Mouse (Mus musculus) cerebellum, adult 2 months (tissue): Measurements from ENCODE around the gene Ccdc141. TPM values are rescaled to one million over a fixed set of nuclear protein-coding genes. Genes with fewer than 3 reads are reported as not detected.
A peak's percentile ranks its signal among the peaks of the same experiment; 100 is the strongest.

ENCODE experiments used
- DNase-seq, 2 experiments: peaks; one replicate each; pipeline ENCODE4 v3.0.0; 2021
- H3K27ac ChIP-seq: fragments of 200-500 bp; 2 replicates; pipeline ENCODE4 v1.5.1; 2012; ENCODE audit warnings: low read length, control low read depth, inconsistent platforms; ENCODE audit not compliant: insufficient read depth
- H3K27me3 ChIP-seq: fragments of 200-500 bp; 2 replicates; pipeline ENCODE4 v1.6.1; 2012; ENCODE audit warnings: inconsistent platforms, mild to moderate bottlenecking, low read length, moderate library complexity; ENCODE audit not compliant: control insufficient read depth, insufficient read depth
- H3K4me1 ChIP-seq: fragments of 200-500 bp; 2 replicates; pipeline ENCODE4 v1.6.1; 2011; ENCODE audit warnings: low read length; ENCODE audit not compliant: control insufficient read depth, insufficient read depth
- H3K4me3 ChIP-seq: fragments of 200-500 bp; replicated peaks from 2 replicates; pipeline ENCODE3; 2011; ENCODE audit warnings: mild to moderate bottlenecking, low read depth, low read length, control low read depth; ENCODE audit not compliant: insufficient read depth
- CTCF ChIP-seq: fragments of 200-500 bp; IDR thresholded peaks from 2 replicates; pipeline ENCODE4 v1.5.1; 2011; ENCODE audit warnings: low read depth, mild to moderate bottlenecking, control low read depth, low read length, moderate library complexity, borderline replicate concordance; ENCODE audit not compliant: insufficient read depth
- POLR2A ChIP-seq: fragments of 200-500 bp; IDR thresholded peaks from 2 replicates; pipeline ENCODE4 v1.6.1; 2011; ENCODE audit warnings: low read length, control low read depth, borderline replicate concordance; ENCODE audit not compliant: insufficient read depth
- WGBS: fragments of 180-500 bp; shearing (Covaris S2); methylation state at CpG from one replicate; pipeline ENCODE4 v1.1.7; 2018; 5-methylcytosine and 5-hydroxymethylcytosine counted together
- polyA plus RNA-seq: library from polyadenylated mRNA; depleted of rRNA; stranded (reverse); fragments of >200 nt; gene quantifications from 2 replicates; pipeline ENCODE4 v1.2.3, GENCODE M21; 2012

Ccdc141 gene
- polyA plus RNA-seq, 1 experiment: 9.7 TPM

DNA sequence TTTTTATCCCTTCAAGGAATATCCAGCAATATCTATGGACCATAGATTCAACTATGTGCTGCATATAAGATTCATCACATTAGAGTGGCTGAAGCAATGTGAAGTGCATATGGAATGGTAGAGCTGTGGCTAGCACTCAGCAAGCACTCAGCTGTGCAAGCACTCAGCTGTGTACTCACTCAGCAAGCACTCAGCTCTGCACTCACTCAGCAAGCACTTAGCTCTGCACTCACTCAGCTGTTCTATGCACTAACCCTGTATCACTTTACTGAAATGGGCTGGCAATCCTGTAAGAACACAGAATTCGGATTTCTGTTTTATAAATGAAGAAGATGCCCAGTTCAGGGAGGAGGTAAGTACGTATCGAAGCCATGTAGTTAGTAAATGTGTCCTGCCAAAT, 89.8 kb downstream of the Ccdc141 start:
- H3K27ac ChIP-seq: no peak overlapping the region
- no peak for DNase-seq
- no peak for TF ChIP-seq POLR2A
- no peaks in the 10 kb centered on the region for H3K4me1 ChIP-seq
- WGBS: 95% methylated on average over 3 of the region's 3 CpGs
- H3K4me3 ChIP-seq: no peak overlapping the region
- no peaks in the 10 kb centered on the region for H3K27me3 ChIP-seq

DNA sequence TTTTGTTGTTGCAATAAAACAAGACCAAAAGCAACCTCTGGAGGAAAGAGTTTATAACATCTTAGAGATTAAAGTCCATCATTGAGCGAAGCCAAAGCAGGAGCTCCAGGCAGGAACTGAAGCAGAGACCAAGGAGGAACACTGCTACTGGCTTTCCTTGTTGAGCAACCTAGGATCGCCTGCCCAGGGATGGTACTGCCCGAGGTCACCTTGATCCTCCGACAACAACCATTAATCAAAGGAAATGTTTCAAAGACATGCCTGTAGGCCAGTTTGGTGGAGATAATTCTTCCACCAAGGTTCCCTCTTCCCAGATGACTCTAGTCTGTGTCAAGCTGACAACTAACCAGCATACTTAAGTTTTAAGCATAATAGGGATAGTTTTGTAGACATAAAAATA, 91.7 kb downstream of the Ccdc141 start:
- H3K4me1 ChIP-seq: no peaks in the 10 kb centered on the region
- H3K27ac ChIP-seq: no peak overlapping the region
- no peak overlapping the region for H3K4me3 ChIP-seq
- H3K27me3 ChIP-seq: no peaks in the 10 kb centered on the region
- TF ChIP-seq CTCF (no peak), POLR2A (no peak)
- DNase-seq: no peak
- 94% methylated on average over 4 of the region's 4 CpGs for WGBS

DNA sequence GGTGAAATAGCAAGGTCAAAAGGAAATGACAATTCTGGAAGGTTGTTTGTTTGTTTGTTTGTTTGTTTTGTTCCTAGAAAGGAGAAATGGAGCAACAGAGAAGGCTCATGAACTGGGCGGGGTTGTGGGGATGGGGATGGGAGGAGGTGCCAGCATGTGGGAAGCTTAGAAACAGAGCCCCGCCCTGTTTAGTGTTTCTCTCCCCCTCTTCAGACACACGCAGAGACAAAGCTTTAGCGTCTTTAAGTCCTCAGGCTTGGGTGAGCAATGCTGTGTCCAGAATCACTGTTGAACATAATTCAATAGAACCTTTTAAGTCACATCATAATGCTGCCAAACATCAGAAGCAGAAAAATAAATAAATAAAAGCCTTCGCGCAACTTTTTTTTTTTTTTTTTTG, 96.1 kb downstream of the Ccdc141 start:
- Histone ChIP-seq H3K27me3 (no peaks in the 10 kb centered on the region), H3K4me3 (no peak overlapping the region), H3K4me1 (no peaks in the 10 kb centered on the region), H3K27ac (no peak overlapping the region)
- TF ChIP-seq CTCF: no peak
- no peak for TF ChIP-seq POLR2A
- WGBS: 44% methylated on average over 6 of the region's 6 CpGs
- no peak for DNase-seq

DNA sequence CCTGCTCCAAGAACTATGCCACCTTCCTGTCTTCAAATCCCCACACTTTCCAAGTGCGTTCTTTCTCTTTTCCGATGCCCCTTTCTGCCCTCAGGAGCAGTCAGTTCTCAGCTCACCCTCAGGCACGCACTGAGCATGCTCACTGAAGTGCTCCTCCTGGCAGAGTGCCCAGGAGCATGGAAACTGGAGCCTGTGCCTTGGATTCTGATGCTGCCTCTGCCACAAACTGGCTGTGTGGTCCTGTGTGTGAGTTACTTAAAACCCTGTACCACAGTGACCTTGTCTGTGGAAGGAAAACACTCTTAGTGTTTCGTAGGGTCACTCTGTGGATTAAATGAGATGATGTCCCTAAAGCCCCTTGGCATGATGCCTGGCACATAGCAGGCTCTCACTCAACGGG, 96.5 kb downstream of the Ccdc141 start:
- H3K27me3 ChIP-seq: no peaks in the 10 kb centered on the region
- H3K4me3 ChIP-seq: no peak overlapping the region
- DNase-seq: peak; percentile 57 to 59
- no peaks in the 10 kb centered on the region for H3K4me1 ChIP-seq
- no peak for TF ChIP-seq POLR2A
- WGBS: 34% methylated on average over 5 of the region's 5 CpGs
- no peak overlapping the region for H3K27ac ChIP-seq

DNA sequence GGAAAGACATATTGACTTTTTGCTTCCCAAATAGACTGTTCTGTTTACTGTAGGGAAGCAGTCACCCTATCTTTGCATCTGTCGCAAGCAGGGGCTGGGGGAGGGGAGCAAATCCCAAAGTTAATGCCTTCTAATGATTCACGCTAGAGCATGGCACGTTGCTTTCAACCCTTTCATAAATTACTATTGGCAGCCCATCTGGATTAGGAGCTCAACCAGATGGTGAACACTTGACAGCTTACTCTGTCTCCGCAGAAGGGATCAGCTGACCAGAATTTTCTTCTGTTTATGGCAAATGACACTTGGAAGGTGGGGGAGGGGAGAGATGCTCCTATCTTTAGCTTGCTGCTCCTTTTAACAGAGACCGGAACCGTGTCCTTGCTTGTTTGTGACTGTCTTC, 105.1 kb downstream of the Ccdc141 start:
- Histone ChIP-seq H3K4me1 (no peaks in the 10 kb centered on the region), H3K27ac (no peak overlapping the region), H3K27me3 (no peaks in the 10 kb centered on the region), H3K4me3 (no peak overlapping the region)
- 42% methylated on average over 6 of the region's 6 CpGs for WGBS
- TF ChIP-seq CTCF (no peak), POLR2A (no peak)
- DNase-seq: no peak

DNA sequence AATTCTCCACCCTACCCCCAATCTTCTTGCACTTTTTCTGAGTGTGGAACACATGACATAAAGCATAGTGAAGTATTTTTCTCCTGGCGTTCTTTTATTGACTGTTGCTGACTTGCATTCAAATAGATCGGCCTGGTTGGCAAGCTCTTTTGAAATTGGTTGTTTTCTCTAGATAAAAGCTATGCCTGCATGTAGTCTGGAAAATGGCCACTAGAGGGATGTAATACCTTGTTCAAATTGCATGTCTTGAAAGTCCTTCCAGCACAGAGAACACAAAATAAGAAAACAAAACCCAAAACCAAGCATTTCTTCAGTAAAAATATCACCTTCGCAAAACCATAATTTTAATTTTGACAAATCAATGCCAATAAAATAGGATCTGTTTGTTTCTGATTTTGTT, 108.6 kb downstream of the Ccdc141 start:
- Histone ChIP-seq H3K27ac (no peak overlapping the region), H3K4me3 (no peak overlapping the region), H3K4me1 (no peaks in the 10 kb centered on the region), H3K27me3 (no peaks in the 10 kb centered on the region)
- peak in 1 of 2 experiments; percentile 48 for DNase-seq
- WGBS: 24% methylated on average over 3 of the region's 3 CpGs
- TF ChIP-seq POLR2A: no peak
- peak; percentile 43; the same call in 1 of the 2 replicates for TF ChIP-seq CTCF

DNA sequence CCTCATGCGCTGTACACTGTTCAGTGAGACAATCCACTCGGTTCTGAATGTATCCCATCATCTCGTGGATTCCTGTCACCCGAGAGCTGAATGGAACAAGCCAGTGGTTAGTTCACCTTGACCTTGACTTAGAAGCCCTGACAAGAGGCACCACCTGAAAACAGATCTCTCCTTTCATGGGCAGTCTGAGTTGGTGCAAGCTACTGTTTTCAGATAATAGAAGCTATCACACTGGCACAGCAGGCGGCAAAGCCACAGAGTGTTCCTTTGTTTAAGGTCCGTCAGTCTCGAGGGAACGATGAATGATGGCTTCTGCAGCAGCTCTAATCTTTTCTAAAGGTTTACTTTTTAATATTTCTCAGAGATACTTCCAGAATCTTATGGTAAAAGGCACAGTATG, 110.8 kb downstream of the Ccdc141 start:
- no peak for DNase-seq
- no peak for TF ChIP-seq POLR2A
- no peak for TF ChIP-seq CTCF
- no peak overlapping the region for H3K4me3 ChIP-seq
- H3K27ac ChIP-seq: no peak overlapping the region
- H3K4me1 ChIP-seq: no peaks in the 10 kb centered on the region
- no peaks in the 10 kb centered on the region for H3K27me3 ChIP-seq
- 67% methylated on average over 8 of the region's 8 CpGs for WGBS

DNA sequence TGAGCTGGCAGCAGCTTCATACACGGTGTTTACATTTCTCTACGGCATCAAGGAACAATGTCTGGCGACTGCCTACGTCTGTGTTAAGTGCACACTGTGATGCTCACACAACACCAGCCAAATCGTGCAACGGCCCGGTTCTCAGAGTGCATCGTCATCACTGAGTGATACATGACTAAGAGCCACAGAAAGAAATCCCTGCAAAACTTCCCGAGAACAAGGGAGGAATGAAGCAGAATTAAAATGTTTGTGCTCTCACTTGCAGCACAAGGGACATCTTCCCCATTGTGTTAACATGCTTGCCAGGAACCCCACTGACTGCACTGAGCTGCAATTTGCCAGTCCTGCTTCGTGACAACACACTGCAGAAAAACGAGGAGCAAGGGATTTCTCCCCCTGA, 114.1 kb downstream of the Ccdc141 start:
- DNase-seq: peak; percentile 37 to 44
- TF ChIP-seq POLR2A (no peak), CTCF (no peak)
- Histone ChIP-seq H3K4me3 (no peak overlapping the region), H3K4me1 (no peaks in the 10 kb centered on the region), H3K27ac (no peak overlapping the region), H3K27me3 (no peaks in the 10 kb centered on the region)
- 10% methylated on average over 11 of the region's 11 CpGs for WGBS

DNA sequence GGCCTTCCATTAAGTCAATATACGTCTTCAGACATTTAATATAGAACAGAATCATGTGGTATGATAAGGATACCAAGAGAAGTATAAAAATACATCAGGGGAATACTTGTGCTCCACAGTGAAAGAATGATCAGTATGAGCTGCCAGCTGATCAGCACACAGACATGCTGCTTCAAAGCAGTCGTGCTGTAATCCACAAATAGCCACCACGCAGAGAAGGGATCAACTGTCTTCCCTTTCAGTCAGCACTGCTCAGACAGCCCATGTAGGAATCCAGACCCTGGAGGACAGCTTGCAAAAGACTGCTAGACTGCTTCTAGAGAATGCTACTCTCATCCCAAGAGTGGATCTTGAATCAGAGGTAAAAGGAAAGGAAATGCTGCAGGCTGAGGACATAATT, 127.5 kb downstream of the Ccdc141 start:
- TF ChIP-seq CTCF (no peak), POLR2A (no peak)
- no peak for DNase-seq
- WGBS: 65% methylated on average over 3 of the region's 3 CpGs
- H3K27ac ChIP-seq: no peak overlapping the region
- H3K4me3 ChIP-seq: no peak overlapping the region
- H3K27me3 ChIP-seq: no peaks in the 10 kb centered on the region
- H3K4me1 ChIP-seq: no peaks in the 10 kb centered on the region
